Mouse (Mus musculus) hindbrain, embryonic 11.5 days (tissue): ENCODE data around the gene Rhox13. TPM values are rescaled to one million over a fixed set of nuclear protein-coding genes. Genes with fewer than 3 reads are reported as not detected.

Experiments used
- ATAC-seq: fragments of 200-750 bp; cut with Nextera tagmentation; 2 replicates; pipeline ENCODE4 v1.8.0; 2017; ENCODE audit warnings: mild to moderate bottlenecking, moderate TSS enrichment, moderate library complexity; ENCODE audit not compliant: low FRiP score
- DNase-seq: peaks from one replicate; pipeline ENCODE4 v3.0.0-alpha.2; 2015; ENCODE audit warnings: low spot score
- H3K27ac ChIP-seq: fragments of 300-500 bp; sonication (generic); 2 replicates; pipeline ENCODE4 v1.5.1; 2014; ENCODE audit warnings: mild to moderate bottlenecking, low read depth, low read length
- H3K27me3 ChIP-seq: fragments of 300-500 bp; sonication (generic); 2 replicates; pipeline ENCODE4 v1.6.1; 2014; ENCODE audit warnings: mild to moderate bottlenecking, low read length, moderate library complexity, mixed read lengths; ENCODE audit not compliant: control insufficient read depth, insufficient read depth
- H3K36me3 ChIP-seq: fragments of 300-500 bp; sonication (generic); 2 replicates; pipeline ENCODE4 v1.6.1; 2014; ENCODE audit warnings: mild to moderate bottlenecking, low read length, moderate library complexity, mixed read lengths; ENCODE audit not compliant: control insufficient read depth, insufficient read depth
- H3K4me1 ChIP-seq: fragments of 300-500 bp; sonication (generic); replicated peaks from 2 replicates; pipeline ENCODE4 v1.6.1; 2014; ENCODE audit warnings: low read length, mixed read lengths; ENCODE audit not compliant: control insufficient read depth, insufficient read depth
- H3K4me2 ChIP-seq: fragments of 300-500 bp; sonication (generic); replicated peaks from 2 replicates; pipeline ENCODE4 v1.6.1; 2014; ENCODE audit warnings: mild to moderate bottlenecking, low read depth, low read length
- H3K4me3 ChIP-seq: fragments of 300-500 bp; sonication (generic); 2 replicates; pipeline ENCODE4 v1.5.1; 2014; ENCODE audit warnings: low read depth, low read length
- H3K9ac ChIP-seq: fragments of 300-500 bp; sonication (generic); 2 replicates; pipeline ENCODE4 v1.6.1; 2014; ENCODE audit warnings: low read depth, low read length
- H3K9me3 ChIP-seq: fragments of 300-500 bp; sonication (generic); 2 replicates; pipeline ENCODE4 v1.6.1; 2016; ENCODE audit warnings: low read length; ENCODE audit not compliant: control insufficient read depth
- WGBS: fragments of 180-500 bp; shearing (Covaris S2); extraction: QIAGEN DNeasy Blood & Tissue Kit; methylation state at CpG from one replicate; pipeline ENCODE4 v1.1.7; 2014; 5-methylcytosine and 5-hydroxymethylcytosine counted together
- polyA plus RNA-seq: library from polyadenylated mRNA; unstranded; fragments of >200 nt; fragmentation: Nextera tagmentation; extraction: Ambion mirVana; gene quantifications from 2 replicates; pipeline ENCODE4 v1.2.1, GENCODE M21; 2014

The Rhox13 gene
- polyA plus RNA-seq = not detected in 2 replicates

DNA sequence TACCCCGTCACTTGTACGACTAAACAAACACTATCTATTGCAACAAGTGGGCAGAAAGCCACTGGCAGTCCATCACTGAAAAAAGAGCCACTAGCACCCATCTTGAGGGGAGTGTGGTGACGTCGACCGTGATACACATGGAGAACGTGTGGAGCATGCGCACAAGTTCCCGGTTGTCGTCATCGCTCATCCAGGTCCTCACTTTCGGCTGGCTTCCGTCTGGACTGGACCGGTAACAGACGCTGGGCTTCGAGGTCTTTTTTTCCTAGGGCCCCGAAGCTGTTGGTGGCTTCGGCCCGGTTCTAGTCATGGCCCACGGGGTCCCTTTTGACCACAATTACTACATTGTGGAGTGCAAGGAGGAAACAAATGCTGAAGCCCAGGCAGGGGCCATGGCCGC, at the start of gene Rhox13:
TSS of gene Rhox13 (plus strand) at position 238 of the 400 bp plus-strand sequence.
- Histone ChIP-seq H3K9me3 (no peaks in the 10 kb centered on the region; the same call in 1 of the 2 replicates), H3K4me3 (no peak within 1 kb of the TSS), H3K4me1 (no peaks in the 10 kb centered on the region), H3K27me3 (no peaks in the 10 kb centered on the region), H3K4me2 (no peak within 1 kb of the TSS), H3K9ac (no peak within 1 kb of the TSS), H3K27ac (no peak within 1 kb of the TSS), H3K36me3 (no peaks in the 10 kb centered on the region)
- no peak for DNase-seq
- WGBS = 93% methylated on average over 20 of the region's 20 CpGs
- no peak for ATAC-seq

DNA sequence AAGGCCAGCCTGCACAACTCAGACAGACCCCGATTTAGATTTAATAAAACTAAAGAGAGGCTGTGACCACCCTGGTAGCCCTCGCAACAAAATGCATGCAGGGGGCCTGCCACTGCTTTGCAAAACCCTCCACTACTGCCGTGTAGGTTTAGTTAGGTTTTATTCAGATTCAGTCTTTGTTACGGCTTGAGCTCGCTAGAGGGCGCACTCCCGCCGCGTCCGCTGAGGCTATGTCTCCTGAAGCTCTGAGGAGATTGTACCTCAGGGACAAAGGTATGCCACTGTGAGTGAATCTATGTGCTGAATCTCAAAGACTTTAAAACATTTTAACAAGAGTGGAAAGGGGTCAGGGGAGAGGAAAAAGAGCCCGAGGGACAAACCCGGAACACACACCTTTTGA, 36.8 kb upstream of the Rhox13 start:
- Histone ChIP-seq H3K4me1 (no peaks in the 10 kb centered on the region), H3K36me3 (no peaks in the 10 kb centered on the region), H3K9ac (no peak overlapping the region), H3K9me3 (no peaks in the 10 kb centered on the region), H3K27me3 (no peaks in the 10 kb centered on the region), H3K27ac (no peak overlapping the region), H3K4me2 (no peak overlapping the region), H3K4me3 (no peak overlapping the region)
- no peak for ATAC-seq
- DNase-seq = peak; percentile 59
- WGBS = 26% methylated on average over 12 of the region's 12 CpGs

DNA sequence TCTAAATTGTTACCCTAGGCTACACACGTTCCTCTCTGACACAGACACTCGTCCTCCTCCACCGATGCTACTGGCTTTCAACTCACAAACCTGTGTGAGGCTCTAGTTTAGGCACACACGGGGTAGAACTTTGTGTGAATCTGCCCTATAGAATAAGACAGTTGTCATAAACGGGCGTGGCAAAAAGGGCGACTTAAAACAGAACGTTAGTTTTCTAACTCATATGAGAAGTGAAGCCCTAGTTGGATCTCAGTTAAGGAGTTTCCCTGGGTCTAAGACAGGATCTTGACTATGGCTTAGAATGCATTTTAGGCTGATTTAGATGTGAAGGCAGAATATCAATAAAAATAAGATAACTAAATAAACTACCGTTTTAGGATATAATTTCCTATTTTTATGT, 36.0 kb upstream of the Rhox13 start, which contains the start of gene Rhox11:
TSS of gene Rhox11 (minus strand) at position 101 of the 400 bp plus-strand sequence.
- ATAC-seq (no peak), DNase-seq (no peak)
- Histone ChIP-seq H3K27ac (no peak within 1 kb of the TSS), H3K27me3 (no peaks in the 10 kb centered on the region), H3K9ac (no peak within 1 kb of the TSS), H3K4me3 (no peak within 1 kb of the TSS), H3K9me3 (no peaks in the 10 kb centered on the region), H3K4me2 (no peak within 1 kb of the TSS), H3K36me3 (no peaks in the 10 kb centered on the region), H3K4me1 (no peaks in the 10 kb centered on the region)
- 89% methylated on average over 9 of the region's 9 CpGs for WGBS

DNA sequence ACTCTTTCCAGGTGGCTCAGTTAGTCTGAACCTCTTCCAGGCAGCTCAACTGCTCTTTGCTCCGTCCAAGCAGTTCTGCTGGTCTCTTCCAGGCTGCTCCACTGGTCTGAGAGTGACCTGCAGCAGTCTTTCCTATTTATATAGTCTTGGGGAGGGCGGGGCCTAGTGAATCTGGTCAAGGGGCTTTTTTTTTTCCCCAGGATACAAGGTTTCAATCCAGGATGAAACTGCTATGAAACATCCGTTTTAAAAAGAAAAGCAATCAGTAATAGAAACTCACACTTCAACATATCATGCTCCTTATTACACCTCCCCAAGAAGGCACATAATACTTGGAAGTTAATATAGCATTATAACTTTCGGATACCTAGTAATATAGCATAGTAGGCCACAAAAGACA, 10.2 kb upstream of the Rhox13 start, which contains the start of gene Rhox12:
TSS of gene Rhox12 (minus strand) at position 101 of the 400 bp plus-strand sequence.
- no peak within 1 kb of the TSS for H3K9ac ChIP-seq
- no peaks in the 10 kb centered on the region for H3K36me3 ChIP-seq
- no peak within 1 kb of the TSS for H3K4me3 ChIP-seq
- no peak for ATAC-seq
- no peak within 1 kb of the TSS for H3K4me2 ChIP-seq
- H3K9me3 ChIP-seq = no peaks in the 10 kb centered on the region
- H3K27ac ChIP-seq = no peak within 1 kb of the TSS
- H3K4me1 ChIP-seq = no peaks in the 10 kb centered on the region
- no peaks in the 10 kb centered on the region for H3K27me3 ChIP-seq
- 80% methylated on average over 4 of the region's 4 CpGs for WGBS
- no peak for DNase-seq

DNA sequence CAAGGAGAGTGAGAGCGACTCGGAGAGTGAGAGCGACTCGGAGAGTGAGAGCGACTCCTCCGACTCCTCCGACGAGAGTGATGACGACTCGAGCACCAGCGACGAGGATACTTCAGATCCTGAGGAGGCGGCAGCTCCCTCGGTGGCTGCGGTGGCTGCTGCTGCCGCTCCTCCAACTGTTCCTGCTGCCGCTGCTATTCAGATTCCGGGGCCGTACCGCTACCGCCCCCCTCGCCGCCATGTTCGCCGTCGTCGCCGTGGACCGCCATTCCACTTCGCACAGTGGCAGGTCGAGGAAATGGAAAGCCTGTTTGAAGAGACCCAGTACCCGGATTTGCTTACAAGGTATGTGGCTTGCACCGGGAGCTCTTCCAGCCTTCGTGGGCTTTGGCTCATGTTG, 459 bp downstream of the Rhox13 start:
- no peaks in the 10 kb centered on the region for H3K36me3 ChIP-seq
- no peak for DNase-seq
- H3K27ac ChIP-seq = no peak overlapping the region
- no peak overlapping the region for H3K9ac ChIP-seq
- H3K9me3 ChIP-seq = no peaks in the 10 kb centered on the region; the same call in 1 of the 2 replicates
- 86% methylated on average over 15 of the region's 34 CpGs for WGBS
- no peak overlapping the region for H3K4me3 ChIP-seq
- ATAC-seq = no peak
- no peaks in the 10 kb centered on the region for H3K27me3 ChIP-seq
- H3K4me1 ChIP-seq = no peaks in the 10 kb centered on the region
- H3K4me2 ChIP-seq = no peak overlapping the region

DNA sequence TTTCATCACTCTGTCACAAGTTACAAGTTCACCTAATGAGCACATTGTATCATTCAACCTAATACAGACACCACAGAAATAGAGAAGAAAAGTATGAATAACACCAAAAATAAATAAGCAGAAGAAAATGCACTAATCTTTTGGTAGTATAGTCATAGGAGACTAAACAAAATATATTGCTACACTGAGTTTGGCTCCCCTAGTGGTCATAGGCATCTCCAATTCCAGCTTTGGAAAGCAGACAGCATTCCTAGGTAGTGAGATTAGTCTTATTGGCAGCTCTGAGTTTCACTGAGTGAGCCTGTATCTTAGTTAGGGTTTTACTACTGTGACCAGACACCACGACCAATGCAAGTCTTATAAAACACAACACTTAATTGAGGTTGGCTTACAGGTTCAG, 38.1 kb downstream of the Rhox13 start:
- Histone ChIP-seq H3K9me3 (no peaks in the 10 kb centered on the region), H3K4me1 (no peaks in the 10 kb centered on the region), H3K27me3 (no peaks in the 10 kb centered on the region), H3K27ac (no peak overlapping the region), H3K36me3 (no peaks in the 10 kb centered on the region), H3K9ac (no peak overlapping the region), H3K4me3 (no peak overlapping the region), H3K4me2 (no peak overlapping the region)
- WGBS = 76% methylated on average over 1 of the region's 1 CpGs
- DNase-seq (no peak), ATAC-seq (no peak)

DNA sequence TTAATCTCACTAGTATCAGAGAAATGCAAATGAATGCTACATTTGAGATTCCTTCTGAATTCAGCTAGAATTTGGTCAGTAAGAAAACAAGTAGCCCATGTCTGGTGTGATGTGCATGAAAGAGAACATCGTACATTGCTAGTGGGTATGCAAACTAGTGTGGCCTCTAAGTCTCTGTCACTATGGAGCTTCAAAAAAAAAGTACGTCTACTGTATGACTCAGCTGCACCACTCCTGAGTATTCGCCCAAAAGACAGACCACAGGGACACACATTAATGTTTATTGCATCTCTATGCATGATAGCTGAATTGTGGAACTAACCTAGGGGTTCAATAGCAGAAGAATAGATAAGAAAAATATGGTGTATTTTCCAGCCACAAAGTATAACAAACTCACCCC, 44.3 kb downstream of the Rhox13 start:
- no peaks in the 10 kb centered on the region for H3K4me1 ChIP-seq
- WGBS = 93% methylated on average over 3 of the region's 3 CpGs
- DNase-seq (no peak), ATAC-seq (no peak)
- H3K9ac ChIP-seq = no peak overlapping the region
- no peaks in the 10 kb centered on the region for H3K27me3 ChIP-seq
- no peak overlapping the region for H3K27ac ChIP-seq
- no peaks in the 10 kb centered on the region for H3K9me3 ChIP-seq
- no peaks in the 10 kb centered on the region for H3K36me3 ChIP-seq
- H3K4me3 ChIP-seq = no peak overlapping the region
- no peak overlapping the region for H3K4me2 ChIP-seq

DNA sequence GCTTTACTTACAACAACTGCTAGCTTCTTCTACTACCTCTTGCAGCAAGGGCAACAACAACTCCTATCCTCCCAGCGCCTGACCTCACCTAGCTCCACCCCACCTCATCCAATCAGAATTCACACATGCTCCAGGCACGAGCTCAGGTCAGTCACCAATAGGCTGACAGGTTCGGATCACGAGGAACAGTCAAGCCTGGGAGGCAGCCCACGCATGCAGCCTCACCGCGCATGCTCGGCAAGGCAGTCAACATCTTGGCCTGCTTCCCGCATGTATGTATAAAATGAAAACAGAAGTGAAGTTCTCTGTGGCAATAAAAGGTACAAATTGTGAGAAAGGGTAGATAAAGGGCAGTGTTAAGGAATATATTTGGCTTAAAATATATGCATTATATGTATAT, 45.0 kb downstream of the Rhox13 start:
- H3K4me1 ChIP-seq = no peaks in the 10 kb centered on the region
- no peak overlapping the region for H3K4me2 ChIP-seq
- no peaks in the 10 kb centered on the region for H3K9me3 ChIP-seq
- H3K4me3 ChIP-seq = no peak overlapping the region
- ATAC-seq = no peak
- no peak for DNase-seq
- H3K9ac ChIP-seq = no peak overlapping the region
- 79% methylated on average over 9 of the region's 9 CpGs for WGBS
- no peaks in the 10 kb centered on the region for H3K36me3 ChIP-seq
- H3K27ac ChIP-seq = no peak overlapping the region
- H3K27me3 ChIP-seq = no peaks in the 10 kb centered on the region

DNA sequence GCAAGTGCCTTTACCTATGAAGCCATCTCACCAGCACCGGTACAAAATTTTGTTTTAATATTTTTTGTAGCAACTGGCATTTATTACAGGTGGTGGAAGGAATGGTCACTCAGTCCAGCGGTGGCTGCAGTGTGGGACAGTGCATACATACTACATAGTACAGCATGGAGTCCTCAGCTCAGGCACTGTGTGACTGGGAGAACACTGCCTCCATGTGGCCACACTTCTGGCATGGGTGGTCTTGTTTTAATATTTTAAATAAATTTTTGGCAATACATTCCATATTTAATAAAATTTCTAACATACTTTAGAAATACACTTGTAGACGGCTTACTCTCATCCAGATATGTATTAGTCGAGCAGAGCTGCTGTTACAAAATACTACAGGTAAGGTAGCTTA, 45.6 kb downstream of the Rhox13 start:
- Histone ChIP-seq H3K4me3 (no peak overlapping the region), H3K4me1 (no peaks in the 10 kb centered on the region), H3K9me3 (no peaks in the 10 kb centered on the region), H3K36me3 (no peaks in the 10 kb centered on the region), H3K4me2 (no peak overlapping the region), H3K27ac (no peak overlapping the region), H3K27me3 (no peaks in the 10 kb centered on the region), H3K9ac (no peak overlapping the region)
- WGBS = 76% methylated on average over 4 of the region's 4 CpGs
- no peak for ATAC-seq
- no peak for DNase-seq
